Comparison of ENCODE assay signal across 18 mouse cellular contexts in the genomic region with DNA sequence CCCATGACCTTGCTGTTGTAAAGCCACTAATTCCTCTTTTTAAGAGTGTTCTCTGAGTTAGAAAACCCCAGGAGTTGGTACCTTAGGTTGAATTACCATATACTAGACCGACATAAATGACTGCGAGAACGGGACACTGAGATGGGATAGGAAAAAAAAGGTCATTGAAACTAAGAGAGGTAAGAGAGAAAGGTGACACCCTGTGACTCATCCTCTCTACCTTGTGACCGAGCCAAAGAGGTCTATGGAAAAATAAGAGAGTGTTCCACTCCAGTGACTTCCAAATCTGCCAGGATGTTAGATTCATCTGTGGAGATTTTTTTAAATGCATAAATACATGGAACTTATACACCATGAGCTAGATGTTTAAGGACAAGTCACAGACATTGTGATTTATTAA.
"Had no signal": no experiment of that assay in that cellular context is flagged by ENCODE, and none has a peak within 500 bp of the region (broad histone marks: within the 10 kb centered on the region; RNA-seq: fewer than 3 reads in every experiment).

No protein-coding gene starts in this region.

- H3K27ac ChIP-seq: limb, embryonic 10.5 days; limb, embryonic 13.5 days; liver, embryonic 12.5 days; liver, embryonic 15.5 days; lung, embryonic 15.5 days; midbrain, embryonic 10.5 days; midbrain, embryonic 13.5 days; neural tube, embryonic 13.5 days had no signal

- H3K36me3 ChIP-seq: limb, embryonic 10.5 days; limb, embryonic 13.5 days; liver, embryonic 12.5 days; liver, embryonic 15.5 days; lung, embryonic 15.5 days; midbrain, embryonic 10.5 days; midbrain, embryonic 13.5 days; neural tube, embryonic 13.5 days had no signal

- DNase-seq: kidney, postnatal 10 days; liver; lung, adult 18-20 months; lung, postnatal 10 days; lung, postnatal 36 days; thymus, adult 18-20 months; thymus, postnatal 36 days had no signal

- ATAC-seq: liver, embryonic 12.5 days; midbrain, embryonic 13.5 days; midbrain, embryonic 16.5 days had no signal

- H3K4me3 ChIP-seq: limb, embryonic 10.5 days; limb, embryonic 13.5 days; liver, embryonic 12.5 days; liver, embryonic 15.5 days; lung, embryonic 15.5 days; megakaryocyte, embryonic 14.5 days; midbrain, embryonic 10.5 days; midbrain, embryonic 13.5 days; myocyte; neural tube, embryonic 13.5 days had no signal

- H3K4me2 ChIP-seq: limb, embryonic 13.5 days; liver, embryonic 12.5 days; liver, embryonic 15.5 days; lung, embryonic 15.5 days; midbrain, embryonic 13.5 days; neural tube, embryonic 13.5 days had no signal

- H3K4me1 ChIP-seq: liver, embryonic 12.5 days; liver, embryonic 15.5 days; lung, embryonic 15.5 days; megakaryocyte, embryonic 14.5 days; midbrain, embryonic 10.5 days; midbrain, embryonic 13.5 days; neural tube, embryonic 13.5 days had no signal

- H3K9me3 ChIP-seq: limb, embryonic 10.5 days; limb, embryonic 13.5 days; liver, embryonic 12.5 days; liver, embryonic 15.5 days; lung, embryonic 15.5 days; megakaryocyte, embryonic 14.5 days; midbrain, embryonic 10.5 days; midbrain, embryonic 13.5 days; neural tube, embryonic 13.5 days had no signal

- H3K27me3 ChIP-seq: liver, embryonic 12.5 days; liver, embryonic 15.5 days; lung, embryonic 15.5 days; midbrain, embryonic 13.5 days; neural tube, embryonic 13.5 days had no signal

- H3K9ac ChIP-seq: limb, embryonic 13.5 days; liver, embryonic 12.5 days; liver, embryonic 15.5 days; lung, embryonic 15.5 days; midbrain, embryonic 13.5 days; neural tube, embryonic 13.5 days had no signal
